In genomic region chr8:77629858-77630537, GRCm38 (mm10) we compare ENCODE assay signal across 9 mouse cellular contexts. TPM values are rescaled to one million over a fixed set of nuclear protein-coding genes. Genes with fewer than 3 reads are reported as not detected.
DNase-seq lines count a peak whose midpoint lies in the region; ATAC-seq and TF ChIP-seq lines count a peak whose summit lies in the region.
"Had no signal": no experiment of that assay in that cellular context is flagged by ENCODE, and none has a peak within 500 bp of the region (broad histone marks: within the 10 kb centered on the region; RNA-seq: fewer than 3 reads in every experiment).

No protein-coding gene starts in this region.

- 18% methylated on average over 15 of the region's 15 CpGs for WGBS in forebrain, embryonic 11.5 days
- 17% methylated on average over 15 of the region's 15 CpGs for WGBS in lung, embryonic 16.5 days

- H3K4me1 ChIP-seq in E14TG2a.4 (replicated peaks; ENCODE audit: low read depth, low read length), result peaks cover 3% of the 10 kb centered on the region; the same call in 1 of the 2 replicates
- H3K4me1 ChIP-seq in forebrain, embryonic 11.5 days (replicated peaks; ENCODE audit: control insufficient read depth, insufficient read depth, low read length), result no peaks in the 10 kb centered on the region
- H3K4me1 ChIP-seq in lung, embryonic 16.5 days (replicated peaks; ENCODE audit: control insufficient read depth, insufficient read depth, low read length), result peaks cover 9% of the 10 kb centered on the region

- H3K4me2 ChIP-seq in forebrain, embryonic 11.5 days (ENCODE audit: low read depth, low read length, severe bottlenecking), result no peak overlapping the region
- no peak overlapping the region for H3K4me2 ChIP-seq in lung, embryonic 16.5 days (ENCODE audit: low read depth, low read length)
- H3K4me2 ChIP-seq: limb, embryonic 12.5 days had no signal

- no peak overlapping the region; the same call in 1 of the 2 replicates for H3K9ac ChIP-seq in forebrain, embryonic 11.5 days (ENCODE audit: low read length)
- H3K9ac ChIP-seq in lung, embryonic 16.5 days (ENCODE audit: low read length), result no peak overlapping the region
- H3K9ac ChIP-seq: limb, embryonic 12.5 days had no signal

- H3K27ac ChIP-seq in forebrain, embryonic 11.5 days (ENCODE audit: low read depth, low read length), result no peak overlapping the region
- peak overlapping the region; percentile 80 for H3K27ac ChIP-seq in lung, embryonic 16.5 days (ENCODE audit: low read length)
- H3K27ac ChIP-seq: limb, embryonic 12.5 days had no signal

- TF ChIP-seq CTCF in E14TG2a.4 (conservative IDR thresholded peaks at IDR 0.05; ENCODE audit: low read length), result peak; percentile 92

- no peaks in the 10 kb centered on the region for H3K36me3 ChIP-seq in E14TG2a.4 (ENCODE audit: insufficient read depth, low read length)
- H3K36me3 ChIP-seq in forebrain, embryonic 11.5 days (ENCODE audit: control insufficient read depth, insufficient read depth, low read length), result no peaks in the 10 kb centered on the region
- H3K36me3 ChIP-seq in lung, embryonic 16.5 days (ENCODE audit: control insufficient read depth, insufficient read depth, low read length), result no peaks in the 10 kb centered on the region
- H3K36me3 ChIP-seq: limb, embryonic 12.5 days had no signal

- no peaks in the 10 kb centered on the region for H3K27me3 ChIP-seq in E14TG2a.4 (ENCODE audit: insufficient read depth, low read length)
- H3K27me3 ChIP-seq in forebrain, embryonic 11.5 days (ENCODE audit: control insufficient read depth, insufficient read depth, low read length), result no peaks in the 10 kb centered on the region
- H3K27me3 ChIP-seq in lung, embryonic 16.5 days (ENCODE audit: control insufficient read depth, insufficient read depth, low read depth, low read length), result no peaks in the 10 kb centered on the region
- H3K27me3 ChIP-seq: limb, embryonic 12.5 days had no signal

- peak; percentile 64 for DNase-seq in brain, embryonic 18.5 days (ENCODE audit: low read depth, low spot score)
- peak; percentile 89 for DNase-seq in forebrain, embryonic 11.5 days (ENCODE audit: low spot score)
- peak; percentile 79 to 86 for DNase-seq in heart, postnatal 36 days
- peak; percentile 79 for DNase-seq in layer of hippocampus, adult 11-12 months (ENCODE audit: low spot score)
- DNase-seq in ovary, postnatal 14 days (ENCODE audit: low spot score), result peak; percentile 79
- DNase-seq in thymus, postnatal 0 days (ENCODE audit: low spot score), result peak; percentile 84

- no peak overlapping the region for H3K4me3 ChIP-seq in E14TG2a.4 (replicated peaks; ENCODE audit: low read length)
- H3K4me3 ChIP-seq in forebrain, embryonic 11.5 days (ENCODE audit: low read depth, low read length), result no peak overlapping the region
- no peak overlapping the region for H3K4me3 ChIP-seq in lung, embryonic 16.5 days (ENCODE audit: low read length)
- H3K4me3 ChIP-seq: limb, embryonic 12.5 days had no signal

- intact Hi-C loops in heart, postnatal 36 days (cut with DNase I), result loop anchor here (1.0 to 5.0 kb wide), 3 partner anchors 92 to 421 kb away; partner anchors contain the start of gene Ednra

- H3K9me3 ChIP-seq in E14TG2a.4 (ENCODE audit: low read length), result no peaks in the 10 kb centered on the region
- no peaks in the 10 kb centered on the region for H3K9me3 ChIP-seq in forebrain, embryonic 11.5 days (ENCODE audit: control insufficient read depth, low read length)
- no peaks in the 10 kb centered on the region for H3K9me3 ChIP-seq in lung, embryonic 16.5 days (ENCODE audit: control insufficient read depth, low read length)
- H3K9me3 ChIP-seq: limb, embryonic 12.5 days had no signal

- ATAC-seq in forebrain, embryonic 11.5 days (replicated peaks; ENCODE audit: low FRiP score), result peak; percentile 79
- ATAC-seq in lung, embryonic 16.5 days (ENCODE audit: low read depth), result peak; percentile 83

RNA-seq across cellular contexts. Expression of gene Tmem184c, which starts 19.5 kb away (rescaled TPM):
- polyA plus RNA-seq in forebrain, embryonic 11.5 days (2014; fragmentation: Nextera tagmentation; extraction: Ambion mirVana), result 49.6 and 58.0 TPM in 2 replicates
- 10 to 100 TPM; 11.1 to 11.8 TPM for total RNA-seq in heart, postnatal 36 days (2021)
- polyA plus RNA-seq in lung, embryonic 16.5 days (2015; fragmentation: Nextera tagmentation; extraction: Ambion mirVana), result 26.0 and 30.1 TPM in 2 replicates
- polyA plus RNA-seq in thymus, postnatal 0 days (2015; fragmentation: Nextera tagmentation; extraction: Ambion mirVana), result 31.5 and 32.3 TPM in 2 replicates
